8 mouse cellular contexts compared by ENCODE assay signal in genomic region chr7:30551445-30552101, GRCm38 (mm10). TPM values are rescaled to one million over a fixed set of nuclear protein-coding genes. Genes with fewer than 3 reads are reported as not detected.
DNase-seq lines count a peak whose midpoint lies in the region; ATAC-seq and TF ChIP-seq lines count a peak whose summit lies in the region.

No protein-coding gene starts in this region.

- H3K9me3 ChIP-seq in kidney, postnatal 0 days (replicated peaks; ENCODE audit: low read length): no peaks in the 10 kb centered on the region
- no peaks in the 10 kb centered on the region for H3K9me3 ChIP-seq in forebrain, embryonic 14.5 days (replicated peaks; ENCODE audit: control insufficient read depth, low read length)
- H3K9me3 ChIP-seq in liver, embryonic 14.5 days (ENCODE audit: control insufficient read depth, low read length): no peaks in the 10 kb centered on the region

- peak; percentile 64 for TF ChIP-seq CTCF in kidney, postnatal 0 days (IDR thresholded peaks at IDR 0.05; ENCODE audit: low read depth)
- TF ChIP-seq CTCF in bone marrow, adult 2 months (IDR thresholded peaks at IDR 0.05; ENCODE audit: control insufficient read depth, insufficient read depth, low read length): 0 out of 2 replicates have a peak, but pooled peaks have one; percentile 7
- peak; percentile 73 for TF ChIP-seq CTCF in liver, embryonic 14.5 days (IDR thresholded peaks at IDR 0.05; ENCODE audit: low read depth)

- peak overlapping the region; percentile 65; the same call in 1 of the 2 replicates for H3K9ac ChIP-seq in kidney, postnatal 0 days (ENCODE audit: low read depth, low read length)
- H3K9ac ChIP-seq in forebrain, embryonic 14.5 days (ENCODE audit: low read length): peak overlapping the region; percentile 56
- H3K9ac ChIP-seq in liver, embryonic 14.5 days (replicated peaks): peak overlapping the region; percentile 83

- H3K36me3 ChIP-seq in kidney, postnatal 0 days (ENCODE audit: insufficient read depth, low read length): peaks cover 13% of the 10 kb centered on the region; the same call in 1 of the 2 replicates
- H3K36me3 ChIP-seq in forebrain, embryonic 14.5 days (ENCODE audit: control insufficient read depth, insufficient read depth, low read length): peaks cover 35% of the 10 kb centered on the region
- peaks cover 12% of the 10 kb centered on the region for H3K36me3 ChIP-seq in liver, embryonic 14.5 days (replicated peaks; ENCODE audit: control insufficient read depth, insufficient read depth, low read depth)

- peaks cover 8% of the 10 kb centered on the region for H3K4me1 ChIP-seq in kidney, postnatal 0 days (replicated peaks; ENCODE audit: insufficient read depth, low read length)
- no peaks in the 10 kb centered on the region; the same call in 1 of the 2 replicates for H3K4me1 ChIP-seq in bone marrow, adult 2 months (ENCODE audit: control insufficient read depth, insufficient read depth, low read length)
- peaks cover 10% of the 10 kb centered on the region; the same call in 1 of the 2 replicates for H3K4me1 ChIP-seq in forebrain, embryonic 14.5 days (ENCODE audit: control insufficient read depth, insufficient read depth, low read length)
- peaks cover 6 to 7% of the 10 kb centered on the region in 2 experiments for H3K4me1 ChIP-seq in liver, embryonic 14.5 days (replicated peaks; ENCODE audit: control insufficient read depth in 2 of 2, insufficient read depth in 2 of 2, low read length in 1 of 2)

- peak; percentile 64 for ATAC-seq in kidney, postnatal 0 days (replicated peaks; ENCODE audit: low FRiP score, low read depth)
- peak; percentile 70 for ATAC-seq in forebrain, embryonic 14.5 days
- ATAC-seq in liver, embryonic 14.5 days (ENCODE audit: insufficient read depth): peak; percentile 50

- peak overlapping the region; percentile 97 for H3K4me2 ChIP-seq in kidney, postnatal 0 days (ENCODE audit: low read length)
- H3K4me2 ChIP-seq in forebrain, embryonic 14.5 days (ENCODE audit: low read length): peak overlapping the region; percentile 77
- H3K4me2 ChIP-seq in liver, embryonic 14.5 days (ENCODE audit: low read depth): peak overlapping the region; percentile 99

- DNase-seq in kidney, postnatal 0 days (ENCODE audit: low spot score): peak; percentile 91
- DNase-seq in kidney, postnatal 14 days: no peak
- peak; percentile 90 for DNase-seq in forebrain, embryonic 14.5 days (ENCODE audit: low spot score)
- peak in 1 of 3 experiments; percentile 54 for DNase-seq in liver, embryonic 14.5 days (ENCODE audit: low read depth in 3 of 3, low spot score in 3 of 3)
- peak; percentile 82 for DNase-seq in retina, embryonic 14.5 days (ENCODE audit: low spot score)
- DNase-seq in right cerebral cortex, postnatal 4 days: no peak
- DNase-seq in cerebellum, adult 18-20 months: no peak

- no peaks in the 10 kb centered on the region for H3K27me3 ChIP-seq in kidney, postnatal 0 days (ENCODE audit: insufficient read depth, low read length)
- no peaks in the 10 kb centered on the region for H3K27me3 ChIP-seq in forebrain, embryonic 14.5 days (replicated peaks; ENCODE audit: control insufficient read depth, insufficient read depth, low read length)
- no peaks in the 10 kb centered on the region for H3K27me3 ChIP-seq in liver, embryonic 14.5 days (ENCODE audit: control insufficient read depth, insufficient read depth, low read length)

- no peak for TF ChIP-seq POLR2A in bone marrow, adult 2 months (IDR thresholded peaks at IDR 0.05; ENCODE audit: borderline replicate concordance, control insufficient read depth, low read depth, low read length)

- WGBS in kidney, postnatal 0 days: 1% methylated on average over 10 of the region's 10 CpGs
- under 1% methylated on average over 10 of the region's 10 CpGs for WGBS in bone marrow, adult 2 months
- WGBS in forebrain, embryonic 14.5 days: 3% methylated on average over 10 of the region's 10 CpGs
- under 1% methylated on average over 10 of the region's 10 CpGs for WGBS in liver, embryonic 14.5 days (ENCODE audit: insufficient replicate concordance)

- H3K4me3 ChIP-seq in kidney, postnatal 0 days (replicated peaks; ENCODE audit: low read depth, low read length): peak overlapping the region; percentile 75
- peak overlapping the region; percentile 90 for H3K4me3 ChIP-seq in bone marrow, adult 2 months (replicated peaks; ENCODE audit: control insufficient read depth, low read depth, low read length)
- peak overlapping the region; percentile 47 for H3K4me3 ChIP-seq in forebrain, embryonic 14.5 days (ENCODE audit: low read depth, low read length)
- H3K4me3 ChIP-seq in liver, embryonic 14.5 days (ENCODE audit: insufficient read depth in 1 of 2, low read depth in 2 of 2, low read length in 2 of 2): peak overlapping the region; percentile 78 to 83

- TF ChIP-seq EP300 in liver, embryonic 14.5 days (IDR thresholded peaks at IDR 0.05; ENCODE audit: low read depth): no peak

- H3K27ac ChIP-seq in kidney, postnatal 0 days: peak overlapping the region; percentile 96
- H3K27ac ChIP-seq in bone marrow, adult 2 months (ENCODE audit: control insufficient read depth, insufficient read depth, low read depth, low read length, poor library complexity): peak overlapping the region; percentile 88
- peak overlapping the region; percentile 88 for H3K27ac ChIP-seq in forebrain, embryonic 14.5 days (ENCODE audit: low read depth, low read length)
- peak overlapping the region; percentile 89 for H3K27ac ChIP-seq in liver, embryonic 14.5 days

RNA-seq across cellular contexts. Expression of gene Hspb6, which starts 0.4 kb away (rescaled TPM):
- 15.8 and 17.7 TPM in 2 replicates for polyA plus RNA-seq in kidney, postnatal 0 days (2015; fragmentation: Nextera tagmentation; extraction: Ambion mirVana)
- polyA plus RNA-seq in bone marrow, adult 2 months (2011; ENCODE audit: insufficient read depth, insufficient read length, low replicate concordance, missing spikeins): 13.1 and 19.0 TPM in 2 replicates
- polyA plus RNA-seq in forebrain, embryonic 14.5 days (2014; fragmentation: Nextera tagmentation; extraction: Ambion mirVana): 8.6 and 10.1 TPM in 2 replicates
- 4.2 and 5.5 TPM in 2 replicates for polyA plus RNA-seq in liver, embryonic 14.5 days (2012; rRNA removed)
- 3.0 and 3.6 TPM in 2 replicates for polyA plus RNA-seq in liver, embryonic 14.5 days (2014; fragmentation: Nextera tagmentation; extraction: Ambion mirVana)

RNA-seq across cellular contexts. Expression of gene Proser3, which starts 0.5 kb away (rescaled TPM):
- 5.2 and 5.6 TPM in 2 replicates for polyA plus RNA-seq in kidney, postnatal 0 days (2015; fragmentation: Nextera tagmentation; extraction: Ambion mirVana)
- 4.2 and 12.8 TPM in 2 replicates for polyA plus RNA-seq in bone marrow, adult 2 months (2011; ENCODE audit: insufficient read depth, insufficient read length, low replicate concordance, missing spikeins)
- 6.2 and 7.1 TPM in 2 replicates for polyA plus RNA-seq in forebrain, embryonic 14.5 days (2014; fragmentation: Nextera tagmentation; extraction: Ambion mirVana)
- 6.5 and 6.8 TPM in 2 replicates for polyA plus RNA-seq in liver, embryonic 14.5 days (2012; rRNA removed)
- polyA plus RNA-seq in liver, embryonic 14.5 days (2014; fragmentation: Nextera tagmentation; extraction: Ambion mirVana): 1.3 and 2.8 TPM in 2 replicates

RNA-seq across cellular contexts. Expression of gene Lin37, which starts 8.1 kb away (rescaled TPM):
- polyA plus RNA-seq in kidney, postnatal 0 days (2015; fragmentation: Nextera tagmentation; extraction: Ambion mirVana): 37.6 and 40.8 TPM in 2 replicates
- 22.2 and 47.7 TPM in 2 replicates for polyA plus RNA-seq in bone marrow, adult 2 months (2011; ENCODE audit: insufficient read depth, insufficient read length, low replicate concordance, missing spikeins)
- 47.6 and 59.0 TPM in 2 replicates for polyA plus RNA-seq in forebrain, embryonic 14.5 days (2014; fragmentation: Nextera tagmentation; extraction: Ambion mirVana)
- 15.3 and 17.6 TPM in 2 replicates for polyA plus RNA-seq in liver, embryonic 14.5 days (2012; rRNA removed)
- 21.2 and 22.0 TPM in 2 replicates for polyA plus RNA-seq in liver, embryonic 14.5 days (2014; fragmentation: Nextera tagmentation; extraction: Ambion mirVana)

RNA-seq across cellular contexts. Expression of gene U2af1l4, which starts 11.5 kb away (rescaled TPM):
- 100 and 102 TPM in 2 replicates for polyA plus RNA-seq in kidney, postnatal 0 days (2015; fragmentation: Nextera tagmentation; extraction: Ambion mirVana)
- polyA plus RNA-seq in bone marrow, adult 2 months (2011; ENCODE audit: insufficient read depth, insufficient read length, low replicate concordance, missing spikeins): 28.8 and 71.1 TPM in 2 replicates
- polyA plus RNA-seq in forebrain, embryonic 14.5 days (2014; fragmentation: Nextera tagmentation; extraction: Ambion mirVana): 132 and 135 TPM in 2 replicates
- 19.5 and 28.1 TPM in 2 replicates for polyA plus RNA-seq in liver, embryonic 14.5 days (2012; rRNA removed)
- 40.7 and 44.0 TPM in 2 replicates for polyA plus RNA-seq in liver, embryonic 14.5 days (2014; fragmentation: Nextera tagmentation; extraction: Ambion mirVana)

RNA-seq across cellular contexts. Expression of gene Gm49396, which starts 11.6 kb away (rescaled TPM):
- polyA plus RNA-seq in kidney, postnatal 0 days (2015; fragmentation: Nextera tagmentation; extraction: Ambion mirVana): 5.0 and 7.7 TPM in 2 replicates
- polyA plus RNA-seq in bone marrow, adult 2 months (2011; ENCODE audit: insufficient read depth, insufficient read length, low replicate concordance, missing spikeins): 7.6 and 11.0 TPM in 2 replicates
- 7.0 and 10.7 TPM in 2 replicates for polyA plus RNA-seq in forebrain, embryonic 14.5 days (2014; fragmentation: Nextera tagmentation; extraction: Ambion mirVana)
- 1.2 and 1.4 TPM in 2 replicates for polyA plus RNA-seq in liver, embryonic 14.5 days (2012; rRNA removed)
- polyA plus RNA-seq in liver, embryonic 14.5 days (2014; fragmentation: Nextera tagmentation; extraction: Ambion mirVana): 0.71 and 0.99 TPM in 2 replicates

Comparison
In these comparisons a context has a peak if more than half of its experiments do, and no peak if none do; other contexts are left out.
1. DNase-seq: peak in kidney, postnatal 0 days (single experiment), forebrain, embryonic 14.5 days (single experiment) and retina, embryonic 14.5 days (single experiment); none in kidney, postnatal 14 days (single experiment), right cerebral cortex, postnatal 4 days (single experiment) and cerebellum, adult 18-20 months (0 of 2).
2. CTCF ChIP-seq: peak in every context shown above with its lines; median percentile 73 in liver, embryonic 14.5 days; 64 in kidney, postnatal 0 days; 7 in bone marrow, adult 2 months.
3. Peak in every context shown above with its lines, with median percentiles within 50 percentile points of each other: ATAC-seq, H3K27ac ChIP-seq, H3K4me2 ChIP-seq, H3K4me3 ChIP-seq and H3K9ac ChIP-seq.